Comparison of ENCODE assay signal across 8 mouse cellular contexts in the genomic region with DNA sequence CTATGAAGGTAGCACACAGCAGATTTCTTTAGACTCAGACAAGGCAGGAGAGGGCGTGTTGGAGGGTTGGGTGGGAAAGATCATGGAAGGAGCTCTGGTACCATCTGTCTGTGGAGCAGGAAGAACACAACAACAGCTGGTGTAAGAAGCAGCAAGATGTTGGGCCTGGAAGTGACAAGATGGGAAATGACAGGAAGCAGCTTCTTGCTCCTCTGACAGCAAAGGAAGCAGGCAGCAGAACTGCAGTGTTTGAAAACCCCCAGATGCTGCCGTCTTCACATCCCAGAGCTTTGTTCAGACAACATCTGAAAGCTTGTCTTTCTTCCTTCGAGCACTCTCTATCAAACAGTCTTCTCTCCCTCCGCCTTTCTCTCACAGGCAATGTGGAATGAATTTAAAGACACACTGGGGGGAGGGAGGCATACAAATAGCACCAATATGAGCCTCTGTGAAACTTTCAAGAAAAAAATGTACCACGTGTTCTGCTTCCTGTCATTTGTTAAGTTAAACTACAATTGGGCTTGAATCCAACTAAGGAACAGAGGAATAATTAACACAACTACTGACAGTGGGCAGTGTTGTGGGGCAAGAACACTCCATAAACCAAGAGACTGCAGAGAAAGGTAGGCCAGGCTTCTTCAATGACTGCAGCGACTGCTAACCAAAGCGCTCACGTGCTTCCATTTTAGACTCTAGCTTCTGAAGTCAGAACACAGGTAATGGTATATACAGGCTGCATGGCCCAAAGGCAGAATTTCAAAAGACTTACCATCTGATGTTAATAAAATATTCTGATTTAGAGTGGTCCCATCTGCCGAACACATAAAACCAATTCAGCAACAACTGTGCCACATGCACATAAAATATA.
A peak's percentile ranks its signal among the peaks of the same experiment; 100 is the strongest.
DNase-seq lines count a peak whose midpoint lies in the region; ATAC-seq lines count a peak whose summit lies in the region.
"Had no signal": no experiment of that assay in that cellular context is flagged by ENCODE, and none has a peak within 500 bp of the region (broad histone marks: within the 10 kb centered on the region; RNA-seq: fewer than 3 reads in every experiment).

No protein-coding gene starts in this region.

- no peak overlapping the region for H3K9ac ChIP-seq in embryonic facial prominence, embryonic 13.5 days
- no peak overlapping the region for H3K9ac ChIP-seq in midbrain, embryonic 15.5 days

- H3K4me3 ChIP-seq in embryonic facial prominence, embryonic 13.5 days: no peak overlapping the region
- no peak overlapping the region for H3K4me3 ChIP-seq in midbrain, embryonic 15.5 days
- H3K4me3 ChIP-seq: myocyte had no signal

- peak overlapping the region; percentile 30 for H3K4me2 ChIP-seq in embryonic facial prominence, embryonic 13.5 days
- H3K4me2 ChIP-seq in midbrain, embryonic 15.5 days: no peak overlapping the region

- peak; percentile 48 for DNase-seq in embryo, embryonic 10.5 days (ENCODE audit: low spot score)
- peak; percentile 18 to 40 for DNase-seq in layer of hippocampus, postnatal 36 days
- DNase-seq in urinary bladder, postnatal 36 days (ENCODE audit: low spot score in 2 of 2): no peak
- DNase-seq in spleen, postnatal 4 days (ENCODE audit: low spot score in 2 of 2): no peak

- H3K9me3 ChIP-seq in embryonic facial prominence, embryonic 13.5 days: no peaks in the 10 kb centered on the region
- H3K9me3 ChIP-seq in midbrain, embryonic 15.5 days: no peaks in the 10 kb centered on the region

- H3K4me1 ChIP-seq in embryonic facial prominence, embryonic 13.5 days: peaks cover 36% of the 10 kb centered on the region
- H3K4me1 ChIP-seq in midbrain, embryonic 15.5 days: peaks cover 18% of the 10 kb centered on the region

- H3K27me3 ChIP-seq in embryonic facial prominence, embryonic 13.5 days: no peaks in the 10 kb centered on the region
- no peaks in the 10 kb centered on the region for H3K27me3 ChIP-seq in midbrain, embryonic 15.5 days (replicated peaks)

- H3K36me3 ChIP-seq in embryonic facial prominence, embryonic 13.5 days: no peaks in the 10 kb centered on the region
- no peaks in the 10 kb centered on the region for H3K36me3 ChIP-seq in midbrain, embryonic 15.5 days (replicated peaks)

- peak; percentile 62; the same call in 1 of the 2 replicates for ATAC-seq in embryonic facial prominence, embryonic 13.5 days (ENCODE audit: insufficient number of reproducible peaks, insufficient read depth, low FRiP score, low TSS enrichment, low read depth)
- peak; percentile 32; a peak in 2 of 4 replicates for ATAC-seq in hematopoietic stem cell, adult 5-6 weeks (replicated peaks in 1 of 2; ENCODE audit: insufficient read depth in 1 of 2, low FRiP score in 2 of 2, low TSS enrichment in 1 of 2, low read depth in 1 of 2, poor library complexity in 2 of 2, severe bottlenecking in 2 of 2)
- ATAC-seq in midbrain, embryonic 15.5 days (replicated peaks): 0 out of 2 replicates have a peak, but pooled peaks have one; percentile 17

- H3K27ac ChIP-seq in embryonic facial prominence, embryonic 13.5 days: peak overlapping the region; percentile 81
- H3K27ac ChIP-seq in midbrain, embryonic 15.5 days: peak overlapping the region; percentile 56; the same call in 1 of the 2 replicates

- WGBS in embryonic facial prominence, embryonic 13.5 days: 19% methylated on average over 9 of the region's 9 CpGs
- 40% methylated on average over 9 of the region's 9 CpGs for WGBS in midbrain, embryonic 15.5 days

Comparison
In these comparisons a context has a peak if more than half of its experiments do, and no peak if none do; other contexts are left out.
1. DNase-seq: peak in embryo, embryonic 10.5 days (single experiment) and layer of hippocampus, postnatal 36 days (2 of 2); none in urinary bladder, postnatal 36 days (0 of 2) and spleen, postnatal 4 days (0 of 2).
2. Peak in every context shown above with its lines, with median percentiles within 50 percentile points of each other: ATAC-seq.